Mouse (Mus musculus) cerebellum, adult 2 months (tissue): ENCODE results near the gene Oxsm. TPM values are rescaled to one million over a fixed set of nuclear protein-coding genes. Genes with fewer than 3 reads are reported as not detected.

ENCODE experiments used
- DNase-seq, 2 experiments: peaks; one replicate each; pipeline ENCODE4 v3.0.0; 2021
- H3K27ac ChIP-seq: fragments of 200-500 bp; 2 replicates; pipeline ENCODE4 v1.5.1; 2012; ENCODE audit warnings: low read length, control low read depth, inconsistent platforms; ENCODE audit not compliant: insufficient read depth
- H3K27me3 ChIP-seq: fragments of 200-500 bp; 2 replicates; pipeline ENCODE4 v1.6.1; 2012; ENCODE audit warnings: inconsistent platforms, mild to moderate bottlenecking, low read length, moderate library complexity; ENCODE audit not compliant: control insufficient read depth, insufficient read depth
- H3K4me1 ChIP-seq: fragments of 200-500 bp; 2 replicates; pipeline ENCODE4 v1.6.1; 2011; ENCODE audit warnings: low read length; ENCODE audit not compliant: control insufficient read depth, insufficient read depth
- H3K4me3 ChIP-seq: fragments of 200-500 bp; replicated peaks from 2 replicates; pipeline ENCODE3; 2011; ENCODE audit warnings: mild to moderate bottlenecking, low read depth, low read length, control low read depth; ENCODE audit not compliant: insufficient read depth
- CTCF ChIP-seq: fragments of 200-500 bp; IDR thresholded peaks from 2 replicates; pipeline ENCODE4 v1.5.1; 2011; ENCODE audit warnings: low read depth, mild to moderate bottlenecking, control low read depth, low read length, moderate library complexity, borderline replicate concordance; ENCODE audit not compliant: insufficient read depth
- POLR2A ChIP-seq: fragments of 200-500 bp; IDR thresholded peaks from 2 replicates; pipeline ENCODE4 v1.6.1; 2011; ENCODE audit warnings: low read length, control low read depth, borderline replicate concordance; ENCODE audit not compliant: insufficient read depth
- WGBS: fragments of 180-500 bp; shearing (Covaris S2); methylation state at CpG from one replicate; pipeline ENCODE4 v1.1.7; 2018; 5-methylcytosine and 5-hydroxymethylcytosine counted together
- polyA plus RNA-seq: library from polyadenylated mRNA; depleted of rRNA; stranded (reverse); fragments of >200 nt; gene quantifications from 2 replicates; pipeline ENCODE4 v1.2.3, GENCODE M21; 2012; rRNA removed

Oxsm gene
- 6.0 and 7.2 TPM in 2 replicates for polyA plus RNA-seq

GRCm38 (mm10) chr14:16249171-16249874, at the start of gene Oxsm, which contains the start of gene Ngly1:
Gene Oxsm (minus strand): TSS chr14:16249808.
Gene Ngly1 (plus strand): TSS chr14:16249280.
- Histone ChIP-seq H3K27ac (peak within 1 kb of the TSS; percentile 94), H3K4me1 (peaks cover 1% of the 10 kb centered on the region; the same call in 1 of the 2 replicates), H3K4me3 (peak within 1 kb of the TSS; percentile 96), H3K27me3 (no peaks in the 10 kb centered on the region)
- peak; percentile 95 for TF ChIP-seq POLR2A
- TF ChIP-seq CTCF = no peak
- peak; percentile 87 to 90 for DNase-seq
- under 1% methylated on average over 64 of the region's 65 CpGs for WGBS

DNA sequence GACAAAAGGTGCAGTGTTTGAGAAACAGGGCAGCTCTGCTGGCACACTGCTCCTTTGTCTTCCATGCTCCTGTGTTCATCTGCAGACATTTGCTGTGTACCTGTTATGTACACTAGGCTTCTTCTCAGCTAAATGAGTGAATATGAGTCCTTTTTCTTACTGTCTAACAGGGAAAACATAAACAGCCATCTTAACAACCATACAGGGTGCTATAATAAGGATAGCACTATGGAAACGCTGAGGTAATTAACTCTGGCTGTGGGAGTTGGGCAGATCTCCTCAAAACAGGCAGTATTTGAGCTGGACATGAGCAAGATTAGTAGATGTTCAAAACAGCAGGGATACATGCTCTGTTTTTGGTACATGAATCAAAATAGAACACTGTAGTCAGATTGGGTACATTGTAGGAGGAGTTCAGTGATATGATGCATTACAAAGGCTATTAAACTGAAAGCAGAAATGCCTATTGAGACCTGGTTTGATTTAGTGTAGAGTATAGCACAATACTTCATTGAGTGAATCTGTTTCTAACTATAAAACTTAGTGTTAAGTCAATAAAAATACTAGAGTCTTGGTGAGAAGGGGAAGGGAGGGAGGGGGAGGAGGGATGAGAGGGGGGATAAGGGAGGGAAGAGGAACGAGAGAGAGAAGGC, 47.3 kb upstream of the Oxsm start:
- no peak overlapping the region for H3K4me3 ChIP-seq
- 65% methylated on average over 2 of the region's 2 CpGs for WGBS
- no peaks in the 10 kb centered on the region for H3K27me3 ChIP-seq
- TF ChIP-seq POLR2A (no peak), CTCF (no peak)
- no peaks in the 10 kb centered on the region for H3K4me1 ChIP-seq
- no peak for DNase-seq
- H3K27ac ChIP-seq = no peak overlapping the region

- Histone ChIP-seq H3K4me1 (no peaks in the 10 kb centered on the region), H3K27me3 (no peaks in the 10 kb centered on the region), H3K4me3 (no peak overlapping the region), H3K27ac (no peak overlapping the region)
- TF ChIP-seq CTCF (no peak), POLR2A (no peak)
- WGBS = 94% methylated on average over 1 of the region's 1 CpGs
- DNase-seq = no peak
Measured at GRCm38 (mm10) chr14:16293921-16294320, 44.3 kb upstream of the Oxsm start.

DNA sequence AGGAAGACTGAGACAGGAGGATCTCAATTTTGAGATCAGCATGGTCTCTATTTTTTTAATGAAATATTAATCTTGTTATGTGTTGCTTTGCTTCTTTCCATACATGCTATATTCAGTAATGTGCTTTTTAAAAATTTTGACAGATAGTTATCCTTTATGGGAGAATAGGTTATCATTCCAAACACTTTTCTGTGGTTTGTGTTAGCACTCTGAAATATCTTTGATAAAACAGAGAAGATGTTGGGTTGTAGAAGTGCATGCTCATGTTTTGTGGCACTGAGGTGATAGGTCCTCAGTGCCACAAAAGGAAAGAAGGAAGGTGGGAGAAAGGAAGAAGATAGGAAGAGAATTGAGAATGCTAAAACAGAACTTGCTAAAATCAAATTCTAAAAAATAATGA, 43.4 kb upstream of the Oxsm start:
- H3K27ac ChIP-seq = no peak overlapping the region
- no peak for DNase-seq
- TF ChIP-seq POLR2A (no peak), CTCF (no peak)
- H3K4me1 ChIP-seq = no peaks in the 10 kb centered on the region
- no peak overlapping the region for H3K4me3 ChIP-seq
- no peaks in the 10 kb centered on the region for H3K27me3 ChIP-seq

GRCm38 (mm10) chr14:16292371-16292770, 42.8 kb upstream of the Oxsm start:
- Histone ChIP-seq H3K27me3 (no peaks in the 10 kb centered on the region), H3K27ac (no peak overlapping the region), H3K4me1 (no peaks in the 10 kb centered on the region), H3K4me3 (no peak overlapping the region)
- WGBS = 63% methylated on average over 1 of the region's 1 CpGs
- no peak for DNase-seq
- TF ChIP-seq CTCF (no peak), POLR2A (no peak)

GRCm38 (mm10) chr14:16283966-16284365, 34.4 kb upstream of the Oxsm start:
- no peak overlapping the region for H3K27ac ChIP-seq

DNA sequence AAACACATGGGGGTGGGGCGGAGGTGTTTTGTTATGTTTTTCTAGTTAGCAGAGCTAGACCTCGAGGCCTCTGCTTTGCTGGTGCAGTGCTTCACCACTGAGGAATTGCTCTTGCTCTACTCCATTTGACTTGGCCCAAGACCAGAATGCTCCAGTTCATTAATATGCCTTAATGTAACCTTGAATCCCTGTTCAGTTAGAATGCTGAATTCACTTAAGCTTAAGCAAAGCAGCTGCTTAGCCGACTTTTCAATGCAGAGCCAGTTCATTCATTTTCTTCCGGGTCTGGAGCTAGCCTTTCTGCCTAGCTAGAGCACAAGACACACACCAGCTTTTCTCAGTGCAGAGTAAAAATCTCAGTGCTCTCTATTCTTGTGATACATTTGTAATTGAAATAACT, 29.6 kb upstream of the Oxsm start:
- Histone ChIP-seq H3K27me3 (no peaks in the 10 kb centered on the region), H3K4me1 (no peaks in the 10 kb centered on the region), H3K4me3 (no peak overlapping the region), H3K27ac (no peak overlapping the region)
- WGBS = 54% methylated on average over 4 of the region's 4 CpGs
- DNase-seq = no peak
- TF ChIP-seq POLR2A = no peak

More at GRCm38 (mm10) chr14:16283966-16284365, 34.4 kb upstream of the Oxsm start:
- TF ChIP-seq POLR2A = no peak
- no peaks in the 10 kb centered on the region for H3K27me3 ChIP-seq
- 67% methylated on average over 4 of the region's 4 CpGs for WGBS
- H3K4me1 ChIP-seq = no peaks in the 10 kb centered on the region
- DNase-seq = no peak
- H3K4me3 ChIP-seq = no peak overlapping the region

DNA sequence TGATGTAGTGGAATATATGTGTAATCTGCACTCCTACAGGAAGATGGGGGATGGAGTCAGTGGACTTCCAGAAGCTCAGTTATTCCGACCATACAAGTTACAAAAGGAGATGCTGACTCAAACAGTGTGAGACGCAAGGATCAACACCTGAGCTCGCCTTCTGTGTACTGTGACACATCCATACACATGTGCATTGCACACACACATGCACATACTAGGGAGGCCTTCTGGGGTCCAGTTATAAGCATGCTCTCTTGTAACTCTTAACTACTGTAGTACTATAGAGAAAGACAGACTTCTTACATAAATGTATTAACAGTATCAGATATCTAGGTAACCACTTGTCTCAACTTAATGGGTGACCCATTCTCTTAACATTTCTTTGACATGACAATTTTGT, 24.1 kb upstream of the Oxsm start:
- H3K4me3 ChIP-seq = no peak overlapping the region
- no peak overlapping the region for H3K27ac ChIP-seq
- 96% methylated on average over 3 of the region's 3 CpGs for WGBS
- H3K4me1 ChIP-seq = no peaks in the 10 kb centered on the region; the same call in 1 of the 2 replicates
- no peak for DNase-seq
- H3K27me3 ChIP-seq = no peaks in the 10 kb centered on the region
- TF ChIP-seq CTCF (no peak), POLR2A (no peak)
